Mouse (Mus musculus) megakaryocyte-erythroid progenitor cell, adult 5-6 weeks (primary cell): ENCODE results near the gene Gtf3c3. TPM values are rescaled to one million over a fixed set of nuclear protein-coding genes. Genes with fewer than 3 reads are reported as not detected.

ENCODE experiments used
- total RNA-seq, 2 experiments: library from RNA; stranded (forward) in 1 of 2; stranded (reverse) in 1 of 2; fragments of 200-1000, 215-1000 nt in 1 of 2; fragments of >200 nt in 1 of 2; fragmentation: Nextera tagmentation in 1 of 2; gene quantifications; 2 replicates each; pipeline ENCODE4 v1.2.3; 2014 to 2017

Gene Gtf3c3
- total RNA-seq, 2 experiments from 2014 or later, result 17.7 to 20.1 TPM

Other genes starting within 250 kb of the Gtf3c3 start
- not detected in 2 replicates for gene Hecw2, start 243.8 kb downstream of the Gtf3c3 start, total RNA-seq (2014; fragmentation: Nextera tagmentation)
- gene Hecw2, start 243.8 kb downstream of the Gtf3c3 start, total RNA-seq (2017), result not detected in 2 replicates
- 1.2 and 3.2 TPM in 2 replicates for gene Ccdc150, start 188.3 kb downstream of the Gtf3c3 start, total RNA-seq (2014; fragmentation: Nextera tagmentation)
- gene Ccdc150, start 188.3 kb downstream of the Gtf3c3 start, total RNA-seq (2017), result 0.15 TPM in 1 of 2 replicates, not detected in the other
- 0.02 TPM in 1 of 2 replicates, not detected in the other for gene Pgap1, start 118.7 kb upstream of the Gtf3c3 start, total RNA-seq (2014; fragmentation: Nextera tagmentation)
- 0.14 TPM in 1 of 2 replicates, not detected in the other for gene Pgap1, start 118.7 kb upstream of the Gtf3c3 start, total RNA-seq (2017)